Mouse (Mus musculus) ovary, adult 18-20 months (tissue): ENCODE data around the gene Pcx.

Source experiments
- DNase-seq: peaks from one replicate; pipeline ENCODE4 v3.0.0; 2022; ENCODE audit warnings: low spot score, mixed read lengths

Pcx gene

DNA sequence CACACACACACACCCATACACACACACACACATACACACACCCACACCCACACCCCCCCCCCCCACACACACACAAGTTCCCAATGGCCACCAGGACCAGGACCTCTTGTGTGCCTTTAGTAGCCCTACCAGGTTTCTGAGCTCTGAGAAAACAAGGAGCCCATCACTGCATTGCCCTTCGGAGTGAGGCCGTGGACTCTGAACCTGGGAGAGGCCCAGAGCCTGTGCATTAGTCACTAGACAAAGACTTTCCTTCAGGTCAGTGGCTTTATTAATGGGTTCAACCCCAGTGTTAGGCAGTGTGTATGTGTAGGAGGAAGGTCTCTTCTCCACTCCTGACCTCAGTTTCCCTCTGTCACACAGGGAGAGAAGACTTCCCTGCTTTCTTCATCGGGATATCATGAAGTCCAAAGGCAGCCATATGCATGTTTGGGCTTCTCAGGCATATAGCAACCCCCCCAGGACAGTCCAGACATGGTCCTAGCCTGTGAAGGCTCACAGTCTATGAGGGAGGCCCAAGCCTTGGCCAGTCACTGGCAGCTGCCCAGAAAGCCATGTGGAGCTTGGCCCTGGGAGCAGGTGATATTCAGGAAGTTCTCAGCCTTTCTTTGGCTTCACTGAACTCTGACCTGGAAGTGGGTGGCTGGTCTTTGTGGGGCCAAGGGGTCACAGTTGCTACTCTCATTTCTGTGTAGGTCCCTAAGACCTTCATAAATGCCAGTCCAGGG is 13.6 kb upstream of the Pcx start:
- DNase-seq, result no peak

GRCm38 (mm10) chr19:4497263-4497973 is 12.9 kb upstream of the Pcx start:
- DNase-seq, result no peak

DNA sequence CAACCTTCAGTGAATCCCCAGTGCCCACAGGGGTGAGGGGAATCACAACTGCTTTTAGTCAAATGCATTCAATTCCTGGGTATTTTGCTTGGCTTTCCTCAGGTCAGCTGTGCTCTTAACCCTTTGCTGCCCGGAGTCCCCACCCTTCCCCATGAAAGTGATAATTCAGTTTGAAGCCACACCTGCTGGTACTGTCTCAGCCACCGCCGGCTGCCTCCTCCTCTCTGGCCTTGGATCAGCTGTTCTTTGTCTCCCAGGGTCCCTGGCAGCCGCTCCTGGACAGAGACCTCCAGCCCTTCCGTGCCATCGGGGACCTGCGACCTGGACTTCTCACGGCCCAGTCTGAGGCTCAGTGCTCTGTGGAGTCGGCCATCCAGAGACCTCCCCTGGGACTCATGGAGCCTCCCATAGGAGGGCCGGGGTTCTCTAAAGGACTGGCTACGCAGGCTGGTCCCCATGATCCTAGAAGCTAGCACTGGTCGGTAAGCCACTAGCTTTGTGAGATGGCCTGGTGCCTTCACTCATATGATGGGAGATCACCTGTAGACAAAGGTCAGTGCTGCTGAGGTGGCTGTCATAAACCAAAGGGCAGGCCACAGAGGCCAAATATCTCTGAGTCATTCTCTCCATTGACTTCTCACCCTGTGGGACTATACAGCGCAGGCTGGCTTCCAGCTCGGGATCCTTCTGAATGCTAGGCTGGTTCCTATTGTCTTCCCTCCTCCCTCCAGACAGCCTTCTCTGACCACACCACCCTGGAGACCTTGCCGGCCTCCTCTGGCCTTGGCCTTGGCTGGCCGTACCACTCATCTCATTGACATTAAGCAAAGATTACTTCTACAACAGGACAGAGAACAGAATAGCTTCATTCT is 12.0 kb upstream of the Pcx start, which contains the start of gene 2010003K11Rik:
Gene 2010003K11Rik, minus strand, starts transcription at position 522 of the 872 bp plus-strand sequence.
- DNase-seq, result peak; percentile 73

DNA sequence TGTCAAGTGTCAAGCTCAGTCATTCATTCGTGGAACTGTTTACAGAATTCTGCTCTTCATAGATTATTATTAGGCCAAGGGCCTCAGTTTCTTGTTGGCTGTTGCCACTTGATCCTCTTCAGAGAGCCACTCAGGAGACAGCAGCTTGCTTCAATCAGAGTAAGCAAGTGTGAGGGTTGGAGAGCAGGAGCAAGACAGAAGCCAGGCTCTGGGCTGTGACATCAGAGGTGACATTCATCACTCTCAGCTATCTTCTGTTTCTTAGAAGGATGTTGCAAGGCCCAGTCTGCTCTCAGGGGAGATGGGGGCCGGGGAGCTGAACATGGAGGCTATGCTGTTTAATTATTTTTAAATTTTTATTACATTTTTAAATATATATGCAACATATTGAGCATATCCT is 7.6 kb upstream of the Pcx start:
- no peak for DNase-seq

- no peak for DNase-seq
Measured at GRCm38 (mm10) chr19:4504830-4505229, 5.4 kb upstream of the Pcx start.

DNA sequence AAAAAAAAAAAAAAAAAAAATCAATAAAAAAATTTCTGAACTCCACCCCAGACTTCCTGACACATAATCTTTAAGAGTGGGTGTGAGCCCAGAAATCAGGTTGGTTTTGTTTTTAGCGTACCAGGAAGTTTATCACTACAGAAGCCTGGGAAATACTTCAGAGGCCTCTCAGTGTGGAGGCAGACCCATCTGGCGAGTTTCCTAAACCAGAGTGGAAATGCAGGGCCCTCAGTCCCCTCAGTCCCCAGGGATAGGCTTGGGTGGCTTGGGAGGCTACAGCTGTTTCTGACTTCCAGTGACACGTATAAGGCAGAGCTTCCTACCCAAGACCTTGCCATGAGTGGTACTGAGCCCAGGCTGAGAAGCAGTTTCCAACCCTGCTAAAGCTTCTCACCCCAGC is 2.5 kb upstream of the Pcx start:
- no peak for DNase-seq

DNA sequence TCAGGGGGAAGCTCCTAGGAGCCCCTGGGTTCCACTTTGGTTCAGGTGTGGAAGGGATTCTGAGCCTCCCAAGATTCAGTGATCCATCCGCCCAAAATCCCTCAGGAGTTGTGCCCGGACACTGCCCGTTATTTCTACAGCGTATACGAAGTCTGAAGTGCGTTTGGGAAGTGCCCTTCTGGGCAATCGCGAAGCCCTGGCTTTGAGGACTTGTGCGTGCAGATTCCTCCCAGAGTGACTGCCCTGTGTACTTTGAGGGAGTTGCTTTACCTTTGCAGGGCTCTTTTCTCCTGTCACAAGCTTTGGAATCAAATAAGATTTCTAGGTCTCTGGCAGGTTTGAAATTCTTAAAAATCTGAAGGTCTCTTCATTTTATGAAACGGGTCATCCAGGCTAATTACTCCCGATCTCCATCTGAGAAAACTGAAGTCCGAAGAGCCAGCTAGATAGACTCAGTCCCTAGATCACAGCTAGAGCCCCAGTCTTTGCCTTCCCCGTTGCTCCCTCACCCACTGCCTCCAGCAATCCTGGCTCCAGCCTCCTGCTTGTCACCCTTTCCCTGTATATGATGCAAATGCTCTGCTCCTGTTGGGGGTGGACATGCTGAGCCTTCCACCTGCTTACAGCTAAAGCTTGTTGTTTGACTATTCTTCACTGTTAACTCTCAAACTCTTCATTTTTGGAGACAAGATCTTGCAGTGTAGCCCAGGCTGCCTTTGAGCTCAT is 1.0 kb downstream of the Pcx start:
- DNase-seq, result no peak

GRCm38 (mm10) chr19:4513236-4513858 is 3.1 kb downstream of the Pcx start:
- no peak for DNase-seq

- DNase-seq, result no peak
Measured at GRCm38 (mm10) chr19:4515746-4516145, 5.5 kb downstream of the Pcx start.

- no peak for DNase-seq
Measured at GRCm38 (mm10) chr19:4516288-4516687, 6.0 kb downstream of the Pcx start.

GRCm38 (mm10) chr19:4517483-4517882 is 7.2 kb downstream of the Pcx start:
- DNase-seq, result no peak

GRCm38 (mm10) chr19:4521426-4522050 is 11.3 kb downstream of the Pcx start:
- DNase-seq, result no peak

GRCm38 (mm10) chr19:4534646-4535045 is 24.4 kb downstream of the Pcx start:
- no peak for DNase-seq

DNA sequence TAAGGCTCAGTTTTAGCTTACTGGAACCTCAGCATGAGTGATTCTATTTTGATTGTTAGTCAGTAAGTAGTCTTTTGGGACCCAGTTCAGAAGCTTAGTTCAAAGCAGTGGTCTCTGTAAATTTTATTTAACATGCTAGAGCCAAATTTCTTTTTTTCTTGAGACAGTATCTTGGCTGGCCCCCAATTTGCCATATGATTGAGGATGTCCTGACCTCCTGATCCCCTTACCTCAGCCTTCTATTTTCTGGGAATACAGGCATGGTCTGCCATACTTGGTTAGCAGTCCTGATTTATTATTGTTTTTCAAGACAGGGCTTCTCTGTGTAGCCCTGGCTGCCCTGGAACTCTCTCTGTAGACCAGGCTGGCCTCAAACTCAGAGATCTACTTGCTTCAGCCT is 25.6 kb downstream of the Pcx start:
- no peak for DNase-seq

- DNase-seq, result peak; percentile 49
Measured at GRCm38 (mm10) chr19:4536606-4537005, 26.3 kb downstream of the Pcx start.

- DNase-seq, result no peak
Measured at GRCm38 (mm10) chr19:4540263-4540662, 30.0 kb downstream of the Pcx start.

DNA sequence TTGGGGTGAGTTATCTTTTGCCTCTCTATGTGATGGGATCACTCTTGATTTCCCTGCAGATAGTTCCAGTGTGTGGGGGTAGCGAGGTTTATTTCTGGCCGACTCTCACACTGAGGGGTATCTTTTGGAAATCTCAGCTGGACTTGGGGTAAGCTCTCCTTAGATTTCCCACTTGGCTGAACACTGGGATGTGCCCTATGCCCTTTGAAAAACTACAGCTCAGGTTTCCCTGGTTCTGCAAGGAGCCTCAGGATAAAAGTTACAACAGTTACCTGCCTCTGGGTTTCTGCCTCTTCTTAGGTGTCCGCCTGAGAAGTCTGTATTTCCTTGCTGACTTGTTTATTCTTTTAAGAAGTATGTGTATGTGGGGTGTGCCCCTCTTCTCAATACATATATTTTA is 30.7 kb downstream of the Pcx start:
- DNase-seq, result no peak

GRCm38 (mm10) chr19:4542081-4542480 is 31.8 kb downstream of the Pcx start:
- DNase-seq, result no peak

- DNase-seq, result no peak
Measured at GRCm38 (mm10) chr19:4545091-4545490, 34.8 kb downstream of the Pcx start.

- DNase-seq, result no peak
Measured at GRCm38 (mm10) chr19:4545841-4546240, 35.6 kb downstream of the Pcx start.

- DNase-seq, result no peak
Measured at GRCm38 (mm10) chr19:4547801-4548200, 37.5 kb downstream of the Pcx start.
